ENCODE assay signal across 8 mouse cellular contexts in the genomic region with DNA sequence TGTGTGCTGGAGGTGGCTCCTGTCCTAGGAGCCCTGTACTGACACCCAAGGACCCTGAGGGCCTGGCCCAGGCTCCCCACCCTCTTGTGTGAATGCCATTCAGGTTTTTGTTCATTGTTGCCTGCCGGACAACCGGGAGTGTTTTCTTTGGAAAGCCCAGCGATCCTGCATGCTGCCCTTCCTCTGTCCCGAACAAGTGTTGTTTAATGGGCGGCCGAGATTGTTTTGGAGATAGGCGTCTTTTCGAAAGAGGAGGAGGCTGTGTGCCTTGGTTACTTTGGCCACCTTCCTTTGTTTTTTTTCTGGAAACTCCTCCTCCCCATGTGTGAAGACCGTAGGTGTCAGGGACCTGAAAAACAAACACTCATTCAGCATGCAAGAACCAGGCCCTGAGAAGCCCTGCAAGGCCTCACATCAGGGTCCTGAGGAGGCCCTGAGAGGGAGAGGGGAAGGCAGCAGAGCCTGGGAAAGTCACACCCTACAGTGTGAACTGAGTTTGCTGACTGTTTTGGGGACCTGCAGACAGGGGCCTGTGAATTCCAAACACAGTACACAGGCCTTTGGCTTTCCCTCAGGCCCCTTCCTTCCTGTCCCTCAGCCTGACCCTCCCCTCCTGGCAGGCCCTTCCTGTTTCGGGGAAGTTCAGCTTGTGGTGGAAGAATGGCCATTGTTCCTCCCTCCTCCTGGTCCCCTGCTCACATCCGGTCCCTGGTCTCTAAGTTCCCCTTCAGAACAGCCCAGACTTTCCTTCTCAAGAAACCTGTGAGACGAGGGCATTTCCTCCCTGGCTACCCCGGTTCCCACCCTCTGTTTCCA.
DNase-seq lines count a peak whose midpoint lies in the region; ATAC-seq and TF ChIP-seq lines count a peak whose summit lies in the region.

No protein-coding gene starts in this region.

- no peak for TF ChIP-seq RAD21 in CH12.LX (IDR thresholded peaks at IDR 0.05; ENCODE audit: low read depth, low read length)

- DNase-seq in adrenal gland, adult 2 months: peak; percentile 82
- DNase-seq in adrenal gland, postnatal 25 days: no peak
- no peak for DNase-seq in CH12.LX (ENCODE audit: extremely low read depth)
- peak; percentile 38 to 42 for DNase-seq in gastrocnemius, adult 8-10 months (ENCODE audit: low spot score in 2 of 2)
- no peak for DNase-seq in hindbrain, postnatal 0 days (ENCODE audit: low spot score)
- no peak for DNase-seq in right cerebral cortex, postnatal 4 days

- in situ Hi-C loops in CH12.LX (cut with MboI; ENCODE audit: low pct_ligation_motif_present, low pct_unique_long_range_greater_than_20kb, low sequenced_read_pairs): no loop called here

- H3K27me3 ChIP-seq in CH12.LX (replicated peaks): peaks cover 10% of the 10 kb centered on the region
- H3K27me3 ChIP-seq in hindbrain, postnatal 0 days (ENCODE audit: insufficient read depth, low read length): no peaks in the 10 kb centered on the region
- peaks cover 9% of the 10 kb centered on the region for H3K27me3 ChIP-seq in liver, embryonic 12.5 days (replicated peaks)

- H3K9me3 ChIP-seq in CH12.LX (replicated peaks; ENCODE audit: low read length): no peaks in the 10 kb centered on the region
- H3K9me3 ChIP-seq in hindbrain, postnatal 0 days (ENCODE audit: low read length): no peaks in the 10 kb centered on the region
- H3K9me3 ChIP-seq in liver, embryonic 12.5 days (replicated peaks): no peaks in the 10 kb centered on the region

- H3K27ac ChIP-seq in CH12.LX (ENCODE audit: insufficient read depth, low read depth): no peak overlapping the region
- peak overlapping the region; percentile 60 for H3K27ac ChIP-seq in hindbrain, postnatal 0 days
- H3K27ac ChIP-seq in liver, embryonic 12.5 days: peak overlapping the region; percentile 52

- 50% methylated on average over 13 of the region's 13 CpGs for WGBS in hindbrain, postnatal 0 days
- 43% methylated on average over 13 of the region's 13 CpGs for WGBS in liver, embryonic 12.5 days (ENCODE audit: insufficient replicate concordance)

- H3K4me3 ChIP-seq in CH12.LX (replicated peaks in 1 of 3; ENCODE audit: low read depth in 2 of 3, low read length in 2 of 3, poor library complexity in 1 of 3): no peak overlapping the region
- H3K4me3 ChIP-seq in hindbrain, postnatal 0 days (ENCODE audit: low read length): no peak overlapping the region
- H3K4me3 ChIP-seq in liver, embryonic 12.5 days: no peak overlapping the region

- dilution Hi-C loops in CH12.LX (cut with MboI; ENCODE audit: extremely low pct_ligation_motif_present, extremely low pct_unique_long_range_greater_than_20kb, low sequenced_read_pairs): no loop called here

- TF ChIP-seq POLR2A in CH12.LX (IDR thresholded peaks at IDR 0.05; ENCODE audit: low read depth, low read length): no peak

- no peaks in the 10 kb centered on the region for H3K36me3 ChIP-seq in CH12.LX (replicated peaks in 1 of 2; ENCODE audit: control insufficient read depth in 1 of 2, insufficient read depth in 1 of 2, low read length in 1 of 2)
- no peaks in the 10 kb centered on the region for H3K36me3 ChIP-seq in hindbrain, postnatal 0 days (ENCODE audit: insufficient read depth, low read length)
- no peaks in the 10 kb centered on the region for H3K36me3 ChIP-seq in liver, embryonic 12.5 days

- no peak for TF ChIP-seq EP300 in CH12.LX (IDR thresholded peaks at IDR 0.05; ENCODE audit: low read length)

- H3K9ac ChIP-seq in CH12.LX (ENCODE audit: insufficient read depth, low read depth): no peak overlapping the region
- no peak overlapping the region for H3K9ac ChIP-seq in hindbrain, postnatal 0 days (replicated peaks; ENCODE audit: low read length)
- no peak overlapping the region for H3K9ac ChIP-seq in liver, embryonic 12.5 days

- peaks cover 39 to 62% of the 10 kb centered on the region in 2 experiments for H3K4me1 ChIP-seq in CH12.LX (ENCODE audit: control insufficient read depth in 1 of 2, insufficient read depth in 2 of 2)
- no peaks in the 10 kb centered on the region for H3K4me1 ChIP-seq in hindbrain, postnatal 0 days (ENCODE audit: insufficient read depth, low read length)
- H3K4me1 ChIP-seq in liver, embryonic 12.5 days: peaks cover 48% of the 10 kb centered on the region

- H3K4me2 ChIP-seq in CH12.LX (ENCODE audit: insufficient read depth, low read depth, poor library complexity, severe bottlenecking): no peak overlapping the region
- H3K4me2 ChIP-seq in hindbrain, postnatal 0 days (ENCODE audit: low read depth, low read length): no peak overlapping the region
- H3K4me2 ChIP-seq in liver, embryonic 12.5 days: no peak overlapping the region

- TF ChIP-seq CTCF in CH12.LX (conservative IDR thresholded peaks at IDR 0.05 in 1 of 2, IDR thresholded peaks at IDR 0.05 in 1 of 2; ENCODE audit: low read depth in 2 of 2, low read length in 2 of 2): no peak
- TF ChIP-seq CTCF in hindbrain, postnatal 0 days (IDR thresholded peaks at IDR 0.05; ENCODE audit: low read depth): no peak

- peak; percentile 51; the same call in 1 of the 2 replicates for ATAC-seq in hindbrain, postnatal 0 days
- ATAC-seq in liver, embryonic 12.5 days: peak; percentile 49
- peak; percentile 39 for ATAC-seq in neutrophil, adult 5-6 weeks (ENCODE audit: extremely low read depth, insufficient number of reproducible peaks, low FRiP score, poor library complexity, severe bottlenecking)

- H3K79me2 ChIP-seq in CH12.LX (replicated peaks; ENCODE audit: control insufficient read depth, extremely low read depth, insufficient read depth, poor library complexity, severe bottlenecking): no peaks in the 10 kb centered on the region

TF ChIP-seq in CH12.LX, 34 proteins besides CTCF, POLR2A, EP300 and RAD21:
- TF ChIP-seq ZMIZ1 (IDR thresholded peaks at IDR 0.05; ENCODE audit: low read depth, low read length) (no peak), ELF1 (IDR thresholded peaks at IDR 0.05; ENCODE audit: low read depth, low read length) (peak; percentile 54), HCFC1 (IDR thresholded peaks at IDR 0.05; ENCODE audit: low read depth, low read length) (peak; percentile 67)
TF ChIP-seq in CH12.LX: peak in this region for 2.

Comparison
In these comparisons a context has a peak if more than half of its experiments do, and no peak if none do; other contexts are left out.
1. DNase-seq: peak in adrenal gland, adult 2 months (single experiment) and gastrocnemius, adult 8-10 months (2 of 2); none in adrenal gland, postnatal 25 days (single experiment), CH12.LX (single experiment), hindbrain, postnatal 0 days (single experiment) and right cerebral cortex, postnatal 4 days (single experiment).
2. Peak in every context shown above with its lines, with median percentiles within 50 percentile points of each other: ATAC-seq.